Mouse (Mus musculus) brain, embryonic 14.5 days (tissue): ENCODE data around the gene Gm10486.
"Not testable (repeated sequence)": the region's sequence is repeated elsewhere in the genome, so short reads cannot be mapped to it uniquely, and the experiment has no call there.

Experiments used
- CTCF ChIP-seq: fragments of 200-500 bp; IDR thresholded peaks from 2 replicates; pipeline ENCODE4 v1.5.1; 2012; ENCODE audit warnings: inconsistent platforms, mild to moderate bottlenecking, moderate library complexity, borderline replicate concordance; ENCODE audit not compliant: insufficient read depth, insufficient read length; ENCODE audit errors: extremely low read depth
- POLR2A ChIP-seq: fragments of 200-500 bp; IDR thresholded peaks from 2 replicates; pipeline ENCODE4 v1.6.1; 2012; ENCODE audit warnings: mild to moderate bottlenecking, inconsistent platforms, borderline replicate concordance; ENCODE audit not compliant: poor library complexity, insufficient read depth, insufficient read length, severe bottlenecking; ENCODE audit errors: extremely low read depth

DNA sequence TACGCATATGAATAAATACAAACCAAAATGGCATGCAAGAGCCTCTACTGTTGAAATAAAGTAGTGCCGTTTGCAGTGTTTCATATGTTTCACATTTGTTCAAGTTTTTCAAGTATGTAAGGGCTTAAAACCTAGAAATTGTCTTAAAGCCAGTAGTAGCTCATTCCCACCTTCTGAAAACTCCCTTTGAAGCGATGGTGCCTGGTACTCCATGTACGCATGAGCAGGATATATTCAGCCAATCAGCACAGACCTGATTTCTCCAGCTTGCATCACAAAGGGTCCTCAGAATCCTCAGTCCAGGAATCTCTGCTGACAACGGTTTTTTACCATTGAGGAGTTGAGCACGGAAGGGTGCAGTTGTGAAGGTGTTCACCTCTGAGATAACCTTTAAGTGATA, at the start of gene Gm10486:
- not testable (repeated sequence) for TF ChIP-seq CTCF, POLR2A
